Mouse (Mus musculus) cortical plate, adult 2 months (tissue): ENCODE measurements at regions not wholly inside any gene's neighbourhood (a gene's known extent, or its start where the extent isn't known, plus 50 kb on each side); places are given as distances from the start of the nearest gene placed in this dataset.

Experiments
- CTCF ChIP-seq: fragments of 200-500 bp; IDR thresholded peaks from 2 replicates; pipeline ENCODE4 v1.5.1; 2011; ENCODE audit warnings: mild to moderate bottlenecking, control low read depth, low read length; ENCODE audit not compliant: insufficient read depth; ENCODE audit errors: extremely low read depth
- POLR2A ChIP-seq: fragments of 200-500 bp; IDR thresholded peaks from 2 replicates; pipeline ENCODE4 v1.6.1; 2011; ENCODE audit warnings: mild to moderate bottlenecking, low read length, control low read depth; ENCODE audit not compliant: insufficient read depth; ENCODE audit errors: extremely low read depth

DNA sequence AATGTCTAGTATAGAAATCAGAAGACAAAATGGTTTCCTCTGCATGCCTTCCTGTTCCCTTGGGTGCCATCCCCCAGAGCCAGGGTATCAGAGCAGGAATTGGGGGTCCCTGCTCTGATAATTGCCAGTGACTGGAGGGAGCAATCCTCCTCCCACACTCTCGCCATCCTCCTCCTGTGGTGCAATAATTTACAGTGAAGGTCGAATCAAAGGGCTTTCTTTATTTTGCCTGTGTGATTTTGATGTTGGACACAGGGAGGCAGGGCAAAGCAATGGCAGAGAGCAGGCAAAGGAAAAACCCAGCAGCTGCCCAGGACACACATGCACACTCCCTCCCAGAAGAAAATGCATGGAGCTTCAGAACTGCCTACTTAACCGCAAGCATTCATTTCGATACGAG is 847.8 kb upstream of the Gm5150 start:
- no peak for TF ChIP-seq CTCF
- no peak for TF ChIP-seq POLR2A
